Mouse (Mus musculus) liver, embryonic 14.5 days (tissue): ENCODE data around the gene Zc2hc1b.

Experiments
- CTCF ChIP-seq: IDR thresholded peaks from 2 replicates; pipeline ENCODE4 v1.5.1; 2016; ENCODE audit warnings: antibody characterized with exemption, low read depth, control low read depth
- EP300 ChIP-seq: IDR thresholded peaks from 2 replicates; pipeline ENCODE4 v1.6.1; 2016; ENCODE audit warnings: antibody characterized with exemption, low read depth

DNA sequence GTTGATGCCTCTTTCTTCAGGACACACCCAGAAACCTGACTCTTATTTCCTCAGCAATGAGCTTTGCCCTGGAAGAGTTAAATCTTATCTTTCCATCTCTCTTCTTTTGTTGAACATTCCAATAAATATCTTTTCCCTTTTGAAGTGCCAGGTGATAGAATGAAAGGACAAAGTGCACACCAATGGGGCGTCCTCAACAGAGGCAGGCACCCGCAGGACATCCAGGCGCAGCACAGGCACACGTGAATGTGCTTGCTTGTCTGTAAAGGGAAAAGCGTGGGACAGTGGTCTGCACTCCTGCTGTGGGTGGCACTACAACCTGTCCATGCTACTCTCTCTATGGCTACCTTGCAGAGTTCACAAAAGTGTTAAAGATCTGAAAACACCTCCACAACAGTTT lies 12.1 kb upstream of the Zc2hc1b start:
- TF ChIP-seq CTCF (no peak), EP300 (no peak)
